Mouse (Mus musculus): ENCODE measurements around the gene Ptpn4. TPM values are rescaled to one million over a fixed set of nuclear protein-coding genes. Genes with fewer than 3 reads are reported as not detected.

Ptpn4 gene
- polyA plus RNA-seq, 1 experiment from 2014 or later, result 4.1 TPM

DNA sequence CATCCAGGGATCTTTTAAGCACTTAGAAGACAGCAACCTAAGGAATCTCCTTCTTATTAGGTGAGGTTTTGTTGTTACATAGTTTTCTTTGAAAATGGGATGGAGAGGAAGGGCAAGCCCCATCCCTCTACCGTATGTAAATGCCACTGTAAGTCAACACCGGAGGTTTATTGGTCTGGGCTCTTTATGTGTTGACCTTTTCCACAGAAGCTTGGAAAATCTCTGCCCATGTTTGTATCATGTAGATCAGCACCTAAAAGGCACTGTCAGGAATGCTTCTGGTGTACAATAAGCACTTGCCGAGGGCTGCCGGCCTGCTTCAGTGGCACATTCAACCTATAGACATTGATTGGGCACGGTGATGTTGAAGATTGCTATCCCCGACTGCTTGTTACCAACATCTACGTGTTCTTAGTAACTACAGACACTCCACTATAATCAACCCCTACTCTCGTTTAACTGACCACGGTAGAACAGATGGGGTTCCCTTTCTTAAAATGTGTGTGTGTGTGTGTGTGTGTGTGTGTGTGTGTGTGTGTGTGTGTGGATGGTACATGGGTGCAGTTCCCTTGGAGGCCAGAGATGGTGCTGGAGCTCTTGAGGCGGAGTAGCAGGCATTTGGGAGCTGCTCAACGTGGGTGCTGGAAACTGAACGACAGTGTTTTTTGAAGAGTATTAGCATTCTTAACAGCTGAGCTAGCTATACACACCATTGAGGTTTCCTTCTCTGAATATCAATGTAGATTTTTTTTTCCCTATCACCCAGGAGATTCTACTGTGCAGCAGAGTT is 11.9 kb upstream of the Ptpn4 start:
- no peak for ATAC-seq
- no peaks in the 10 kb centered on the region for H3K9me3 ChIP-seq (replicated peaks)
- no peak overlapping the region for H3K4me3 ChIP-seq
- no peak overlapping the region for H3K27ac ChIP-seq
- no peaks in the 10 kb centered on the region for H3K4me1 ChIP-seq
- no peaks in the 10 kb centered on the region for H3K27me3 ChIP-seq (replicated peaks)
- WGBS (ENCODE audit: insufficient replicate concordance), result 81% methylated on average over 12 of the region's 12 CpGs
- H3K9ac ChIP-seq, result no peak overlapping the region
- H3K4me2 ChIP-seq, result no peak overlapping the region
- no peaks in the 10 kb centered on the region for H3K36me3 ChIP-seq

DNA sequence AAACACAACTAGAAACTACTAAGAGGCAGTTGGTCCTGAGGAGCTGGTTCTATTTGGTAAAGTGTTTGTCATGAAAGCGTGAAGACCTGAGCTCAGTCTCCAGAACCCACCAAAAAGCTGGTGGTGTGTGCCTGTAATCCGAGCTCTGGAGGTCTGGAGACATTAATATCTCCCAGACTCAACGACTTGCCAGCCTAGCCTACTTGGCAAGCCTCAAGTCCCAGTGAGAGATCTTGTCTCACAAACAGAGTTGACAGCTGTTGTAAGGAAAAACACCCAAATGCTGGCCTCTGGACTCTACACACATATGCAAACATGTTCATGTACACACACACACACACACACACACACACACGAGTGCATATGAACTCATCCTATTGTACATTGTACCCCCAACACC is 7.9 kb upstream of the Ptpn4 start:
- Histone ChIP-seq H3K4me2 (no peak overlapping the region), H3K36me3 (no peaks in the 10 kb centered on the region), H3K27ac (no peak overlapping the region), H3K9me3 (replicated peaks) (no peaks in the 10 kb centered on the region), H3K4me1 (no peaks in the 10 kb centered on the region), H3K9ac (no peak overlapping the region), H3K27me3 (replicated peaks) (no peaks in the 10 kb centered on the region), H3K4me3 (no peak overlapping the region)
- no peak for ATAC-seq
- 53% methylated on average over 4 of the region's 4 CpGs for WGBS (ENCODE audit: insufficient replicate concordance)

DNA sequence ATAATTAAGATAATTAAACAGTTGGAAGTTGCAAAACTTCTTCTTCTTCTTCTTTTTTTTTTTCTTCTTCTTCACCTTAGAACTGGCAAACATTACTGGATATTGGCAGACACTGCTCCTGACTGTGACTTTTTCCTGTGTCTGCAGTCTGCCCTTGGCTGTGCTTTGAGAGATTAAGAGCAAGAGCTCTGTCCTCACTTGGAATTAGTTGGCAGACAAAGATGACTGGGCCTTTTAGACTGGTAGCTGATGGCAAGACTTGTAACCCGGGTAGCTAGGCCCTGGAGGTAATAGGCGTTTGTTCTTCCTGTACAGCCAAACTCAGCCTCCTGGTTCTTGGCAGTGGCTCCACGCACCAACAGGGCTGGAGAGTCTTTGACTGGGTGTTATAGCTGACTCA is 5.7 kb upstream of the Ptpn4 start:
- WGBS (ENCODE audit: insufficient replicate concordance), result 57% methylated on average over 3 of the region's 3 CpGs
- Histone ChIP-seq H3K4me3 (no peak overlapping the region), H3K27me3 (replicated peaks) (0 out of 2 replicates have a peak, but pooled peaks cover 3% of the 10 kb centered on the region), H3K4me2 (no peak overlapping the region), H3K4me1 (no peaks in the 10 kb centered on the region), H3K9ac (no peak overlapping the region), H3K9me3 (replicated peaks) (no peaks in the 10 kb centered on the region), H3K36me3 (no peaks in the 10 kb centered on the region), H3K27ac (no peak overlapping the region)
- no peak for ATAC-seq

DNA sequence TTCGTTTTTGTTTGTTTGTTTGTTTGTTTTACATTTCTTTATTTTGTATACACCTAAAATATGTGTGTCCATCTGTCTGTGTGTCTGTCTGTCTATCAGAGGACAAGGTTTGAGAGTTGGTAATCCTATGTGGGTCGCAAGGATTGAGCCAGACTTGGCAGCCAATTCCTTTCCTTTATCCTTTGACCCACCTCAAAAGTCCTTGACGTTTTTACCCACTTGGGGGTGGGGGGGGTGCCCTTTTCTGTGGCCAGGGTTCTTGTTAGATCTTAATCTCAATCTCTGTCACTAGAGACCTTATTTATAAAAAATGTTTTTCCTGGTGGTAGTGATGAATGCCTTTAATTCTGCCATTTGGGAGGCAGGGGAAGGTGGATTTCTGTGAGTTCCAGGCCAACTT is 828 bp upstream of the Ptpn4 start:
- Histone ChIP-seq H3K9me3 (replicated peaks) (no peaks in the 10 kb centered on the region), H3K36me3 (no peaks in the 10 kb centered on the region), H3K27ac (no peak overlapping the region), H3K4me3 (no peak overlapping the region), H3K4me1 (peaks cover 21% of the 10 kb centered on the region), H3K9ac (no peak overlapping the region), H3K27me3 (replicated peaks) (0 out of 2 replicates have a peak, but pooled peaks cover 3% of the 10 kb centered on the region), H3K4me2 (no peak overlapping the region)
- 26% methylated on average over 3 of the region's 3 CpGs for WGBS (ENCODE audit: insufficient replicate concordance)
- no peak for ATAC-seq

DNA sequence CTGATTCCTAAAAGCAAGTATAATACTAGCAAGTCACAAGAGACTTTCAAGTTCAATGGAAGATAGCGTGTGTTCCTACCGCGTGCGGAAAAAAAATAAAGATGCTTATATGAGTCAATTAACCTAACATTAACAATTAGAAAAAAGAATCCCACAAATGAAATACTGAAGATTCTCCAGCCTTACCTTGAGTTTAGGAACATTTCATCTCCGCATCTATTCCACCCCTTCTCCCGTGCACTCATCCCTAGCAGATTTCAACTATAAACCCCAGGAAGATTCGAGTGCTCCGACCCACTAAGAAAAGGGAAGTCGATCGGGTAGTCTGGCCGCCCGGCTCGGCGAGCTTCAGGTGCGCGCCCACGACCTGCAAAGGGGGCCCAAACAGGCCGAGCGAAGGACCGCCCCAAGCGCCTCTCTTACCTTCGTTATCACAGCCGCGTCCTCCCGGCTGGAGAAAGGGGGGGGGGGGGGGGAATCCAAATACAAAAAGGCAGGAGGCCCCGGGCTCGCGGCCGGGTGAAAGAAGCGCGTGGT is 866 bp downstream of the Ptpn4 start:
- Histone ChIP-seq H3K9ac (peak overlapping the region; percentile 88), H3K9me3 (replicated peaks) (no peaks in the 10 kb centered on the region), H3K4me1 (peaks cover 21% of the 10 kb centered on the region), H3K27me3 (replicated peaks) (0 out of 2 replicates have a peak, but pooled peaks cover 3% of the 10 kb centered on the region), H3K4me3 (peak overlapping the region; percentile 91), H3K27ac (peak overlapping the region; percentile 91), H3K4me2 (peak overlapping the region; percentile 72), H3K36me3 (no peaks in the 10 kb centered on the region)
- under 1% methylated on average over 26 of the region's 31 CpGs for WGBS (ENCODE audit: insufficient replicate concordance)
- peak; percentile 5; the same call in 1 of the 2 replicates for ATAC-seq

DNA sequence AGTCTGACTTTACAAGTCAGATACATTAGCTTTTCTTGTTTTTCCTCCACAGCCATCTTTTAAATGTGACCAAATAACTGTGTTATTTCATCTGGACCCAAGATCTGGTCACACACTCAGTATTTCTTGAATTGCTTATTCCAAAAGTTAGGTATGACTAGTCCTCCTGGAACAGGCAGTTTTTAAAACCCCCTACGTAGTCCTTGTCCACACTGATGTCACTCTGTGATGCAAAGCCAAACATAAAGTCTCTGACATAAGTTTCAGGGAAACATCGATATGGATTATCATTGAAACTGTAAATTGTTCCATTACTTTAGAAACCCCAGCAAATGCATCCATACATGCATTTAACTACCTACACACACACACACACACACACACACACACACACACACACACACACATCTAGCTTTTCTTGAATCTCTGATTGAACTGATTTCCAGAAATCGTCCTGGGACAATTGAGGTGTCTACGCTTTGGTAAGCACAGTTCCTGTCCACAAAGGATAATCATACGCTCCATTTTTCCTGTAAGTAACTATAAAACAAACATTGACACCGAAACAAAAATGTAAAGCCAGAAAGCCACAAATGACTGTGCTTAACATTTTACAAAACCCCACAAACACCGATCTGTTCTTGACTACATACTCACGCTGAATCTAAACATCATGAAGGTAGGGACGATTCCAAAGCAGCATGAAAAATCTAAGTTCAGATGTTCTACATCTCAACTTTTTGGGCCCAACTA is 1.5 kb downstream of the Ptpn4 start:
- Histone ChIP-seq H3K27me3 (replicated peaks) (0 out of 2 replicates have a peak, but pooled peaks cover 3% of the 10 kb centered on the region), H3K27ac (no peak overlapping the region), H3K9me3 (replicated peaks) (no peaks in the 10 kb centered on the region), H3K4me2 (peak overlapping the region; percentile 72), H3K9ac (peak overlapping the region; percentile 88), H3K4me1 (peaks cover 21% of the 10 kb centered on the region), H3K4me3 (peak overlapping the region; percentile 91), H3K36me3 (no peaks in the 10 kb centered on the region)
- ATAC-seq, result no peak
- 18% methylated on average over 9 of the region's 9 CpGs for WGBS (ENCODE audit: insufficient replicate concordance)

DNA sequence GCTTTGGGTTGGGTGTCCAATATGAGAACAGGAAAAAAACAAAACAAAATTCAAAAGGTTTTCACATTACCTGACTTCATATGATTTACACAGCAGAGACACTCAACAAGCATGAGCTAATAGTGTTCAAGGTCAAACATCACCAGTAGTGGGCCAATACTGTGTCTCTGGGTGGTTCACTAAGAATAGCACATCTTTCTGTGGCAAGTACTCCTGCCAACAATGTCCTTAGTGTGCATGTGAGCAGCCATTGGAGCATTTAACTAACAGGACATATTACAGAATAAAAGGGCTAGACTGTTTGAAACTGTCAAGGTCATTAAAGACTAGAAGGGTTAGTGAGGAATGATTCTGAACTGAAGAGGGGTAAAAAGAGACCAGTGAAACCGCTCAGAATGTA is 9.3 kb downstream of the Ptpn4 start:
- no peak for ATAC-seq
- no peaks in the 10 kb centered on the region for H3K36me3 ChIP-seq

DNA sequence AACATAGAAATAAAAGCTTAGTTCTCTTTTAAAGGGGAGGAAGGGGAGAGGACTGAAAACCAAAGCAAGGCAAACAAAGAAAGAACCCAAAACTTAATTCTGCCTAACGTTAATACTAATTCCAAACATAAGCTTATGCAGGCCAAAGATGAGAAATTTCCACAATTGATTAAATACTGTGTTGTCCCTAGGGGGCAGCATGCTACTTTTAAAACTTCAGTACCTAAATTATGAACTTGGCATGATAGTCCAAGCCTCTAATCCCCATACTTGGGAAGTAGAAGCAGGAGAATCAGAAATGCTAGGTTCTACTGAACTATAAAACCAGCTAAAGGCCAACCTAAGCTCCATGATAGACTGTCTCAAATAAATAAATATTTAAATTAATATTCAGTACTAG is 18.7 kb downstream of the Ptpn4 start:
- Histone ChIP-seq H3K27me3 (replicated peaks) (no peaks in the 10 kb centered on the region), H3K9ac (no peak overlapping the region), H3K4me3 (no peak overlapping the region), H3K4me2 (no peak overlapping the region), H3K36me3 (no peaks in the 10 kb centered on the region), H3K9me3 (replicated peaks) (no peaks in the 10 kb centered on the region), H3K27ac (no peak overlapping the region), H3K4me1 (no peaks in the 10 kb centered on the region)
- no peak for ATAC-seq
- 63% methylated on average over 1 of the region's 1 CpGs for WGBS (ENCODE audit: insufficient replicate concordance)

More for the DNA sequence above, 9.3 kb downstream of the Ptpn4 start:
- Histone ChIP-seq H3K4me1 (no peaks in the 10 kb centered on the region), H3K27me3 (replicated peaks) (no peaks in the 10 kb centered on the region), H3K27ac (no peak overlapping the region), H3K4me3 (no peak overlapping the region), H3K4me2 (no peak overlapping the region), H3K9me3 (replicated peaks) (no peaks in the 10 kb centered on the region), H3K9ac (no peak overlapping the region)
- WGBS (ENCODE audit: insufficient replicate concordance), result 89% methylated on average over 1 of the region's 1 CpGs

DNA sequence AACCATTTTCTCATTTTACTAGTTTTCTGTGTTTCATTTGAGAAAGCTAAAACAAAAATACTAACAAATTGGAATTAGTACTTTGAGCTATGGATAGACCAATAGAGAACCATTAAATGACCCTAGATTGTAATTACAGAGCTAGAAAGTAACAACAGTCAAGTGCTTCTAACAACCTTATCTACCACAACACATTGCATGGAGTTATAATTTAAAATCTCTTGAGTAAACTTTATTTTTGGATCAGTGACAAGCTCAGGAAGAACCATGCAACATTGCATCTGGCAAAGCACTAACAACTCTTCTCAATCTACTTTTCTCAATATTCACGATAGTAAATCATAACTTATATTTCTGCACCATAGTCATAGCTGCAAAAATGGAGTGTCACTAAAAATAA is 29.7 kb downstream of the Ptpn4 start:
- H3K36me3 ChIP-seq, result no peaks in the 10 kb centered on the region
- no peak overlapping the region for H3K9ac ChIP-seq
- H3K27ac ChIP-seq, result no peak overlapping the region
- ATAC-seq, result no peak
- no peak overlapping the region for H3K4me3 ChIP-seq
- H3K27me3 ChIP-seq (replicated peaks), result no peaks in the 10 kb centered on the region
- 78% methylated on average over 1 of the region's 1 CpGs for WGBS (ENCODE audit: insufficient replicate concordance)
- peaks cover 5% of the 10 kb centered on the region; the same call in 1 of the 2 replicates for H3K4me1 ChIP-seq
- no peaks in the 10 kb centered on the region for H3K9me3 ChIP-seq (replicated peaks)
- no peak overlapping the region for H3K4me2 ChIP-seq

DNA sequence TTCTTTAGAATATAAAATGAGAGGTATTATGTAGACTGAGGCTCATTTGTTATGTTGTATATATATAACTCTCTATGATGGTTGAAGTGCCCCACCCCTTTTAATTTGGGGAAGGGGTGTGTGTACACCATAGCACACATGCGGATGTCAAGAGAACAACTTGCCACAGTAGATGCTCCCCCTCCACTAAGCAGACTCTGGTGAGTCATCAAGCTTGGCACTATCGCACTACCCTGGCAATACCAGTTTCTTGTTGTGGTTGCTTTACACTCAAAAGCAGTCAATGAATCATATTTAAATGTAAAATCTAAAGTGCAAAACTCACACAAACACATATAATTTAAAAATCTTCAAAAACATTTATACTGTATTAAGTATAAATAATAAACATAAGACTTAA is 31.4 kb downstream of the Ptpn4 start:
- no peak overlapping the region for H3K9ac ChIP-seq
- H3K4me3 ChIP-seq, result no peak overlapping the region
- H3K27ac ChIP-seq, result no peak overlapping the region
- no peak for ATAC-seq
- peaks cover 5% of the 10 kb centered on the region; the same call in 1 of the 2 replicates for H3K4me1 ChIP-seq
- WGBS (ENCODE audit: insufficient replicate concordance), result 72% methylated on average over 2 of the region's 2 CpGs
- H3K36me3 ChIP-seq, result no peaks in the 10 kb centered on the region
- H3K27me3 ChIP-seq (replicated peaks), result no peaks in the 10 kb centered on the region
- no peaks in the 10 kb centered on the region for H3K9me3 ChIP-seq (replicated peaks)
- no peak overlapping the region for H3K4me2 ChIP-seq

DNA sequence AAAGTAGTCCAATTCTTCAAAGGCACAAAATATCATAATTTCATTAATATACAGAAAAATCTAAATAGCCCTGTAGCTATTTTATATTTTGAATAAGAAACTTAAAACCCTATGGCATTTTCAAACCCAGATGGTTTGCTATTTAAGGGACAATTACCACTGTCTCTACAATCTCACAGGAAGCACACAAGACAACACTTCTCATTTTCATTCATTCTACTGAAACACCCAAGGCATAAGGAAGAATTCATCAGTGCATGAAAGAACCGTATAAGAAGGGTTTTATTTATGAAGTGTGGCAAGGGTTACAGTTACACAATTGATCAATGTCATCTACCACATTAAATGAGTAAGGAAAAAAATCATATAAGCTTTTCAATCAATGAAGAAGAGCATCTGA is 32.8 kb downstream of the Ptpn4 start:
- no peak for ATAC-seq
- no peak overlapping the region for H3K4me2 ChIP-seq

DNA sequence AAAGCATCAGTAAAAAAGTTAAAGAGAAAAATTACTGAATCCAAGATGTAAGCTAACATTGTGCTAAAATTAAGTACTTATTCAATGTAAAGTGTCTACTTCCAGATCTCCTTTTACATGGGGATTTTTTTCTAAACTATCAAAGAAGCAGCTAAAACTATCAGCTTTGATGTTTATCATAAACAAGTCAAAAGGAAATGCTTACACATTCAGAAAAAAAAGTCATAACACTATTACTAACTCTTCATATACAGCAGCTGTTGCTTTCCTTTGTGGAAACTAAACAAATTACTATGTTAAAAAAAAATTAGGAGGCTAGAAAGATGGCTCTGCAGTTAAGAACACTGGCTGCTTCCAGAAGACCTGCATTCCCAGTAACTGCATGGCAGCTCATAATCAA is 42.2 kb downstream of the Ptpn4 start:
- H3K4me3 ChIP-seq, result no peak overlapping the region
- H3K4me2 ChIP-seq, result no peak overlapping the region
- no peak for ATAC-seq
- no peak overlapping the region for H3K9ac ChIP-seq
- H3K9me3 ChIP-seq (replicated peaks), result no peaks in the 10 kb centered on the region
- H3K4me1 ChIP-seq, result no peaks in the 10 kb centered on the region
- no peaks in the 10 kb centered on the region for H3K36me3 ChIP-seq
- H3K27me3 ChIP-seq (replicated peaks), result no peaks in the 10 kb centered on the region
- H3K27ac ChIP-seq, result no peak overlapping the region

More for the DNA sequence above, 32.8 kb downstream of the Ptpn4 start:
- Histone ChIP-seq H3K27me3 (replicated peaks) (no peaks in the 10 kb centered on the region), H3K9ac (no peak overlapping the region), H3K9me3 (replicated peaks) (no peaks in the 10 kb centered on the region), H3K4me3 (no peak overlapping the region), H3K36me3 (no peaks in the 10 kb centered on the region), H3K4me1 (peaks cover 5% of the 10 kb centered on the region; the same call in 1 of the 2 replicates), H3K27ac (no peak overlapping the region)
- WGBS (ENCODE audit: insufficient replicate concordance), result 20% methylated on average over 1 of the region's 1 CpGs

Data from liver, embryonic 12.5 days (tissue).